Mouse (Mus musculus) brain, embryonic 14.5 days (tissue): ENCODE measurements at regions not wholly inside any gene's neighbourhood (a gene's known extent, or its start where the extent isn't known, plus 50 kb on each side); places are given as distances from the start of the nearest gene placed in this dataset.
"Not testable (repeated sequence)": the region's sequence is repeated elsewhere in the genome, so short reads cannot be mapped to it uniquely, and the experiment has no call there.

Experiments used
- DNase-seq: peaks from one replicate; pipeline ENCODE4 v3.0.0-alpha.2; 2011; ENCODE audit warnings: low read depth
- CTCF ChIP-seq: fragments of 200-500 bp; IDR thresholded peaks from 2 replicates; pipeline ENCODE4 v1.5.1; 2012; ENCODE audit warnings: inconsistent platforms, mild to moderate bottlenecking, moderate library complexity, borderline replicate concordance; ENCODE audit not compliant: insufficient read depth, insufficient read length; ENCODE audit errors: extremely low read depth
- POLR2A ChIP-seq: fragments of 200-500 bp; IDR thresholded peaks from 2 replicates; pipeline ENCODE4 v1.6.1; 2012; ENCODE audit warnings: mild to moderate bottlenecking, inconsistent platforms, borderline replicate concordance; ENCODE audit not compliant: poor library complexity, insufficient read depth, insufficient read length, severe bottlenecking; ENCODE audit errors: extremely low read depth

- no peak for DNase-seq
- TF ChIP-seq CTCF, result no peak
- no peak for TF ChIP-seq POLR2A
Measured at GRCm38 (mm10) chr17:35758769-35759168, 54.3 kb upstream of the Ddr1 start.

GRCm38 (mm10) chr17:35759740-35760139 lies 55.3 kb upstream of the Ddr1 start:
- no peak for TF ChIP-seq POLR2A
- TF ChIP-seq CTCF, result no peak
- no peak for DNase-seq

- no peak for DNase-seq
- TF ChIP-seq POLR2A, result no peak
Measured at GRCm38 (mm10) chr17:35762614-35763013, 58.2 kb upstream of the Ddr1 start.

- TF ChIP-seq CTCF (no peak), POLR2A (no peak)
- no peak for DNase-seq
Measured at GRCm38 (mm10) chr17:35763101-35763500, 58.4 kb upstream of the Ier3 start.

GRCm38 (mm10) chr17:35763866-35764265 lies 57.6 kb upstream of the Ier3 start:
- DNase-seq, result no peak
- 0 out of 2 replicates have a peak, but pooled peaks have one; percentile 18 for TF ChIP-seq CTCF
- no peak for TF ChIP-seq POLR2A

- TF ChIP-seq POLR2A (no peak), CTCF (no peak)
- DNase-seq, result no peak
Measured at GRCm38 (mm10) chr17:35766406-35766805, 55.1 kb upstream of the Ier3 start.

GRCm38 (mm10) chr17:35769175-35769960 lies 52.1 kb upstream of the Ier3 start:
- TF ChIP-seq CTCF, result no peak
- no peak for TF ChIP-seq POLR2A
- DNase-seq, result peak; percentile 21

GRCm38 (mm10) chr17:35769961-35770276 lies 51.6 kb upstream of the Ier3 start:
- DNase-seq, result not testable (repeated sequence)

- DNase-seq, result no peak
- no peak for TF ChIP-seq CTCF
- no peak for TF ChIP-seq POLR2A
Measured at GRCm38 (mm10) chr17:35770599-35770998, 50.9 kb upstream of the Ier3 start.

GRCm38 (mm10) chr17:35771656-35772405 lies 49.7 kb upstream of the Ier3 start:
- TF ChIP-seq CTCF (no peak), POLR2A (no peak)
- no peak for DNase-seq
